Mouse (Mus musculus): Measurements from ENCODE around the gene Elf1.

- TF ChIP-seq TCF12 (IDR thresholded peaks at IDR 0.05; ENCODE audit: insufficient read depth, poor library complexity, severe bottlenecking) (no peak), CEBPB (IDR thresholded peaks at IDR 0.05; ENCODE audit: insufficient read depth, poor library complexity, severe bottlenecking) (no peak), POLR2A (IDR thresholded peaks at IDR 0.05; ENCODE audit: insufficient read length, low read depth) (no peak), POLR2AphosphoS2 (IDR thresholded peaks at IDR 0.05; ENCODE audit: insufficient read length, low read depth) (no peak), E2F4 (IDR thresholded peaks at IDR 0.05; ENCODE audit: insufficient read depth) (no peak), REST (IDR thresholded peaks at IDR 0.05; ENCODE audit: insufficient read depth, insufficient read length) (no peak)
Observed at GRCm38 (mm10) chr14:79522387-79522786, 41.4 kb downstream of the Elf1 start.

All from myocyte (in vitro differentiated cells).